Mouse (Mus musculus) heart, embryonic 13.5 days (tissue): ENCODE measurements around the gene Fam213b. TPM values are rescaled to one million over a fixed set of nuclear protein-coding genes. Genes with fewer than 3 reads are reported as not detected.
A peak's percentile ranks its signal among the peaks of the same experiment; 100 is the strongest.

Experiments used
- ATAC-seq: fragments of 200-750 bp; cut with Nextera tagmentation; 2 replicates; pipeline ENCODE4 v1.8.0; 2017; ENCODE audit warnings: moderate TSS enrichment; ENCODE audit not compliant: insufficient number of reproducible peaks, low FRiP score, low TSS enrichment; ENCODE audit errors: extremely low read depth
- H3K27ac ChIP-seq: fragments of 300-500 bp; sonication (generic); replicated peaks from 2 replicates; pipeline ENCODE4 v1.5.1; 2015; ENCODE audit warnings: moderate library complexity, mild to moderate bottlenecking, inconsistent platforms
- H3K27me3 ChIP-seq: fragments of 300-500 bp; sonication (generic); replicated peaks from 2 replicates; pipeline ENCODE4 v1.6.1; 2015; ENCODE audit warnings: mild to moderate bottlenecking, inconsistent platforms
- H3K36me3 ChIP-seq: fragments of 300-500 bp; sonication (generic); 2 replicates; pipeline ENCODE4 v1.6.1; 2015; ENCODE audit warnings: mild to moderate bottlenecking, inconsistent platforms
- H3K4me1 ChIP-seq: fragments of 300-500 bp; sonication (generic); 2 replicates; pipeline ENCODE4 v1.6.1; 2015; ENCODE audit warnings: inconsistent platforms
- H3K4me2 ChIP-seq: fragments of 300-500 bp; sonication (generic); 2 replicates; pipeline ENCODE4 v1.6.1; 2015; ENCODE audit warnings: inconsistent platforms, mild to moderate bottlenecking, moderate library complexity
- H3K4me3 ChIP-seq: fragments of 300-500 bp; sonication (generic); 2 replicates; pipeline ENCODE4 v1.5.1; 2015; ENCODE audit warnings: moderate library complexity, mild to moderate bottlenecking, inconsistent platforms
- H3K9ac ChIP-seq: fragments of 300-500 bp; sonication (generic); 2 replicates; pipeline ENCODE4 v1.6.1; 2015; ENCODE audit warnings: inconsistent platforms, mild to moderate bottlenecking, moderate library complexity
- H3K9me3 ChIP-seq: fragments of 300-500 bp; sonication (generic); 2 replicates; pipeline ENCODE4 v1.6.1; 2016; ENCODE audit warnings: inconsistent platforms
- WGBS: fragments of 180-500 bp; shearing (Covaris S2); methylation state at CpG from one replicate; pipeline ENCODE4 v1.1.7; 2015; ENCODE audit warnings: mixed read lengths; 5-methylcytosine and 5-hydroxymethylcytosine counted together
- polyA plus RNA-seq: library from polyadenylated mRNA; unstranded; fragments of >200 nt; fragmentation: Nextera tagmentation; extraction: Ambion mirVana; gene quantifications from 2 replicates; pipeline ENCODE4 v1.2.1, GENCODE M21; 2015

Fam213b gene
- polyA plus RNA-seq, 1 experiment from 2014 or later: 42.5 TPM

DNA sequence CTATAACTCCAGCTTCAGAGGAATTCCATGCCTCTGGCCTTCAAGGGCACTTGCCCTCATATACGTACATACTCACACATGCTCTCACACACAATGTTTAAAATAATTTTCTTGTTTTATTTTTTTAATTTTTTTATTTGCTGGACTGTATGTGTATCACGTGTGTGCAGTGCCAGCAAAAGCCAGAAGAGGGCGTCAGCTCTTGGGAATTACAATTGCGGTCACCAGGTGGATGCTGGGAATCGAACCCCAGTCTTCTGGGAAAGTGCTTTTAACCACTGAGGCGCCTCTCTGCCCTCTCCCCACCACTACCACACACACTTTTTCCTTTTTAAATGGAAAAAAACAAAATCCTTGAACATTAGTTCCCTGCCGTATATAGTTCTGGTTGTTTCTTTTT, 42.1 kb downstream of the Fam213b start:
- Histone ChIP-seq H3K4me1 (peaks cover 13% of the 10 kb centered on the region), H3K36me3 (no peaks in the 10 kb centered on the region), H3K27me3 (peaks cover 79% of the 10 kb centered on the region), H3K9ac (peak overlapping the region; percentile 77; the same call in 1 of the 2 replicates), H3K4me3 (peak overlapping the region; percentile 60), H3K9me3 (peaks cover 4% of the 10 kb centered on the region; the same call in 1 of the 2 replicates), H3K4me2 (peak overlapping the region; percentile 92), H3K27ac (no peak overlapping the region)
- ATAC-seq: no peak
- 83% methylated on average over 7 of the region's 7 CpGs for WGBS

DNA sequence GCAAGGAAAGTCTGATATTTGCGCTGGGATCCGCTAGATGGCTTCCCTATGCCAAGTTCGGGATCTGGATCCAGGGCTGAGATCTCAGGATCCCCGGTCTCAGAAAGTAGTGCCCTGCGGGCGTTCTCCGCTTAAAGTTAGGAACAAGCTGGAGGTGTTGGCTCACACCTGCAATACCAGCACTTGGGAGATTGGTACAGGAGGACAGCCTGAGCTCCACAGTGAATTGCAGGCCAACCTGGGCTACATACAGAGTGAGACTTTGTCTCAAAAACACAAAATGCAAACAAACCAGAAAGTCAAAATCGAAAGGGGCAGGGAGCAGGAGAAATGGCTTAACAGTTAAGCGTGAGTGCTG, 42.5 kb downstream of the Fam213b start:
- 18% methylated on average over 9 of the region's 9 CpGs for WGBS
- Histone ChIP-seq H3K9ac (peak overlapping the region; percentile 77), H3K27me3 (peaks cover 79% of the 10 kb centered on the region), H3K36me3 (no peaks in the 10 kb centered on the region), H3K27ac (no peak overlapping the region), H3K4me3 (peak overlapping the region; percentile 60), H3K4me1 (peaks cover 13% of the 10 kb centered on the region), H3K9me3 (peaks cover 4% of the 10 kb centered on the region; the same call in 1 of the 2 replicates), H3K4me2 (peak overlapping the region; percentile 92)
- ATAC-seq: no peak

- H3K9ac ChIP-seq: peak overlapping the region; percentile 77
- peak; percentile 67; the same call in 1 of the 2 replicates for ATAC-seq
These were observed 43.0 kb downstream of the Fam213b start for GRCm38 (mm10) chr4:154855721-154856479.

DNA sequence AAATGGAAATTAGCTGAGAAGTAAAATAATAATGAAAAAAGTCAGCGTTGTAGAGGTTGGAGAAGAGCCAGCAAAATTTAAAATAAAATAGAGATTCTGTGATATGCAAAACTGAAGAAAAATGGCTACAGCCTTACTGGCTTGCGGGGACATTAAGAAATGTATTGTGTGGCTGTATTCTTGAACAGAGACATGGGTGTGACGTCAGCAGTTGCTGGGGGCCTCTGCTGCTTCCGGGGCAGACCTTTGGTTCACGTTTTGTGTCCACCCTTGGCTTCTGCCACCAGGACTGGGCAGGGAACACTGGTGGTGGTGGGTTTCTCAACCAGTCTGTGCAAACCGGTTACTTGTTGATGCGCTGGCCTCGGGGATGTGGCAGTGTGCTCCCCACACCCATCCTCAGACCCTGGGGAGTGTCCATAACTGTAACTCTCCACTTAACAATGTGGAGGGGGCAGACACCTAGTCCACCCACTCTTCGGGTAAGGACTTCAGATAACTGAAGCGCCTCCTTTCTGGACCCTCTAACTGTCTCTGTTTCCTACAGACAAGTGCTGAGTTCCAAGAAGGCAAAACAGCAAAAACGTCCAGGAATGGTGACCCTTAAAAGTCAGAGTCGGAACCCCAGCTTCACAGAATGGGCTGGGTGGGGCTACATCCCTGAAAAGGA, 44.1 kb downstream of the Fam213b start:
- H3K4me3 ChIP-seq: no peak overlapping the region
- peaks cover 13% of the 10 kb centered on the region for H3K4me1 ChIP-seq
- H3K4me2 ChIP-seq: no peak overlapping the region
- peaks cover 4% of the 10 kb centered on the region; the same call in 1 of the 2 replicates for H3K9me3 ChIP-seq
- no peak overlapping the region for H3K9ac ChIP-seq
- no peak overlapping the region for H3K27ac ChIP-seq
- no peaks in the 10 kb centered on the region for H3K36me3 ChIP-seq
- no peak for ATAC-seq
- WGBS: 53% methylated on average over 12 of the region's 12 CpGs
- peaks cover 66% of the 10 kb centered on the region for H3K27me3 ChIP-seq

More at GRCm38 (mm10) chr4:154855721-154856479, 43.0 kb downstream of the Fam213b start:
- Histone ChIP-seq H3K4me1 (peaks cover 13% of the 10 kb centered on the region), H3K36me3 (no peaks in the 10 kb centered on the region), H3K4me2 (peak overlapping the region; percentile 92), H3K27me3 (peaks cover 76% of the 10 kb centered on the region), H3K4me3 (peak overlapping the region; percentile 60), H3K9me3 (peaks cover 4% of the 10 kb centered on the region; the same call in 1 of the 2 replicates), H3K27ac (no peak overlapping the region)
- WGBS: under 1% methylated on average over 108 of the region's 110 CpGs

- Histone ChIP-seq H3K4me1 (peaks cover 13% of the 10 kb centered on the region), H3K4me2 (no peak overlapping the region), H3K9me3 (peaks cover 4% of the 10 kb centered on the region; the same call in 1 of the 2 replicates), H3K36me3 (no peaks in the 10 kb centered on the region), H3K27me3 (peaks cover 57% of the 10 kb centered on the region), H3K27ac (no peak overlapping the region), H3K9ac (no peak overlapping the region), H3K4me3 (no peak overlapping the region)
- WGBS: 62% methylated on average over 4 of the region's 4 CpGs
- no peak for ATAC-seq
These were observed 45.1 kb downstream of the Fam213b start for GRCm38 (mm10) chr4:154853881-154854280.

DNA sequence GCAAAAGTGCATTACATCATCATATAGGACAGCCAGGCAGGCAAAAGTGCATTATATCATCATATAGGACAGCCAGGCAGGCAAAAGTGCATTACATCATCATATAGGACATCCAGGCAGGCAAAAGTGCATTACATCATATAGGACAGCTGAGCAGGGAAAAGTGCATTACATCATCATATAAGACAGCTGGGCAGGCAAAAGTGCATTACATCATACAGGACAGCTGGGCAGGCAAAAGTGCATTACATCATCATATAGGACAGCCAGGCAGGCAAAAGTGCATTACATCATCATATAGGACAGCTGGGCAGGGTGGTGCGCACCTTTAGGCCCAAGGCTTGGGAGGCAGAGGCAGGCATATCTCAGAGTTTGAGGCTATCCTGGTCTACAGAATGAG, 46.2 kb downstream of the Fam213b start:
- H3K4me1 ChIP-seq: peaks cover 13% of the 10 kb centered on the region
- H3K4me3 ChIP-seq: no peak overlapping the region
- H3K27ac ChIP-seq: no peak overlapping the region
- H3K4me2 ChIP-seq: no peak overlapping the region
- H3K27me3 ChIP-seq: peaks cover 47% of the 10 kb centered on the region
- peaks cover 4% of the 10 kb centered on the region; the same call in 1 of the 2 replicates for H3K9me3 ChIP-seq
- H3K9ac ChIP-seq: no peak overlapping the region
- ATAC-seq: no peak
- WGBS: 86% methylated on average over 1 of the region's 1 CpGs
- H3K36me3 ChIP-seq: no peaks in the 10 kb centered on the region

Other genes with a start within 250 kb of the Fam213b start
- gene Actrt2, start 231.3 kb downstream of the Fam213b start, polyA plus RNA-seq: not detected in 2 replicates
- gene Ttc34, start 61.7 kb downstream of the Fam213b start, polyA plus RNA-seq: 0.57 TPM in 2 replicates
- 0.51 and 0.64 TPM in 2 replicates for gene Mmel1, start 29.6 kb downstream of the Fam213b start, polyA plus RNA-seq
- 2.1 and 2.6 TPM in 2 replicates for gene Tnfrsf14, start 29.4 kb upstream of the Fam213b start, polyA plus RNA-seq
- 0.31 and 0.45 TPM in 2 replicates for gene Hes5, start 61.8 kb upstream of the Fam213b start, polyA plus RNA-seq
- 40.6 and 42.6 TPM in 2 replicates for gene Pank4, start 65.0 kb upstream of the Fam213b start, polyA plus RNA-seq
- 0.51 and 0.53 TPM in 2 replicates for gene Plch2, start 157.6 kb upstream of the Fam213b start, polyA plus RNA-seq
- 16.6 and 16.8 TPM in 2 replicates for gene Pex10, start 167.9 kb upstream of the Fam213b start, polyA plus RNA-seq
- gene Rer1, start 187.2 kb upstream of the Fam213b start, polyA plus RNA-seq: 114 and 126 TPM in 2 replicates
- 2.1 and 2.3 TPM in 2 replicates for gene Morn1, start 187.4 kb upstream of the Fam213b start, polyA plus RNA-seq